Mouse (Mus musculus) spleen, embryonic (tissue): ENCODE measurements around the gene Lyplal1.

Source experiments
- CTCF ChIA-PET: fragments of 350-600 bp; sonication (Branson Sonifier 250); formaldehyde crosslinking; loops from one replicate; lab custom pipeline; 2022; lab: Charles Lee

The Lyplal1 gene

GRCm38 (mm10) chr1:186116701-186117488, at the start of gene Lyplal1:
Gene Lyplal1, minus strand, starts transcription at chr1:186117310.
- CTCF ChIA-PET: no interaction called here

GRCm38 (mm10) chr1:186163616-186164015, 46.5 kb upstream of the Lyplal1 start:
- CTCF ChIA-PET: no interaction called here

- CTCF ChIA-PET: no interaction called here
Observed at GRCm38 (mm10) chr1:186163206-186163605, 46.1 kb upstream of the Lyplal1 start.

DNA sequence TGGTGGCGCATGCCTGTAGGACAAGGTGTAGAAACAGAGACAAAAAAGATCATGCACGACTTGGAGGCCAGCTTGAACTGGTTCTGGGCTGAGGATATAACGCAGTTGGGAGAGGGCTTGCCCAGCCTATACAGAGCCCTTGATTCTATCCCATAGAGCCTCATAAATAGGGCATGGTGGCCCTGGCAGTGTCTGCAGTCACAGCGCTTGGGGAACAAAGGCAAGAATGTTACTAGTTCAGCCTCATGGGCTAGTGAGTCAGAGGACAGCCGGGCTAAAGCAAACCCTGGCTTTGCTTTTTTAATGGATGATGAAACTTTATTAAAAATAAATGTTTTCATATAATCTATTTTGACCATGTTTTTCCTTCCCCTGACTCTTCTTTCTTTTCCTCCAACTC, 33.3 kb upstream of the Lyplal1 start:
- CTCF ChIA-PET: no interaction called here

DNA sequence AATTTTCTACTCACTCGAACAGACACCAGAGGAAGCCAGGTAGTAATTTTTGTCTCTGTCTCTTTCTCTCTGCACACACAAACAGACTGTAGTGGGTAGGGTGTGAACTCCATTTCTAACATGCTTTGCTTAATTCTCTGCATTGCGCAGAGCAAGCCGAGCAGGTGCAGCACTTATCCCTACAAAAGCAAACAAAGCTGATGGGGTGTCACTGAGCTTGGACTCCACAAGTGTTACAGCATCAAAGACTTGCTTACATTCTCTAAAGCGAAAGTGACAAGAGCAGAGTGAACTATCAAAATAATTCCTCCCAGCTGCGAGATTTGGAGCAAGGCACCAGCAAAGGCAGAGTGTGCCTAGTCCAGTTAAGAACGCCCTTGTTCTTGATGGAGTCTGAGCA, 28.3 kb upstream of the Lyplal1 start:
- CTCF ChIA-PET: no interaction called here

GRCm38 (mm10) chr1:186140191-186140590, 23.1 kb upstream of the Lyplal1 start:
- CTCF ChIA-PET: no interaction called here

GRCm38 (mm10) chr1:186137873-186138272, 20.8 kb upstream of the Lyplal1 start:
- CTCF ChIA-PET: no interaction called here

DNA sequence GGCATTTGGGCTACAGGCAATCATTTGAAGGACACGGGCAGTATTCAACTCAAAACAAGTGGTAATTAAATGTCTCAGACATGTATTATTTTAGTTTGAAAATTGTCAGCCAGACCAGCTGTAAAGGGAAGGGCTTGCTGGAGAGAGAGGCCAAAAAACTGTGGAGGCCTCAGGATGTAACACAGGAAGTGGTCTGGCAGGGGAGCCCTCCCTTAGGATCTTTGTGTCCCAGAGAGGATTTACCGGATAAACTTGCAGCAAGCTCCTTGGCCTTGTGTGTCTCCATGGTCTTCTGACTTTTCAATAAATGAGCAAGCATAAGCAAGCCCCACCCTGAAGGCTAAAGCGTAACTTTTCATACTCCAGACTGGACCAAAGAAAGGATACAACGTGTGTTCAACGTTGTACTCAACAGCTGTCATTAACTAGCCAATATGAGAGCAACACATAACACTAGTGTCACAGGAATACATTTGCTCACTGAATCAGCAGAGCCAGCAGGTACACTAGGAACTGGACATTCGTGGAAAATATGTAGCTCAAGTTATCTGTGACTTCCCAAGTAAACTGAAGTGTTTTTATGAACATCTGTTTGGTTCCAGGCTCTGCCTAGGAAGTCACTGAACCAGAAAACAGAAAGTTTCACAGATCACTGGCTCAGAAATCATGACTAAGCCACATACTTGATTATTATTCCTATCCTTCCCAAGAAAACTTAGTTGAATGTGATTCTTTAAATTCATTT, 19.7 kb upstream of the Lyplal1 start:
- CTCF ChIA-PET: no interaction called here

GRCm38 (mm10) chr1:186131465-186131864, 14.4 kb upstream of the Lyplal1 start:
- CTCF ChIA-PET: no interaction called here

- CTCF ChIA-PET: no interaction called here
Observed at GRCm38 (mm10) chr1:186128940-186129339, 11.8 kb upstream of the Lyplal1 start.

GRCm38 (mm10) chr1:186126313-186126862, 9.3 kb upstream of the Lyplal1 start:
- CTCF ChIA-PET: no interaction called here

- CTCF ChIA-PET: no interaction called here
Observed at GRCm38 (mm10) chr1:186123690-186124089, 6.6 kb upstream of the Lyplal1 start.

GRCm38 (mm10) chr1:186119856-186120255, 2.7 kb upstream of the Lyplal1 start:
- CTCF ChIA-PET: no interaction called here

GRCm38 (mm10) chr1:186116086-186116600, 967 bp downstream of the Lyplal1 start:
- CTCF ChIA-PET: no interaction called here

DNA sequence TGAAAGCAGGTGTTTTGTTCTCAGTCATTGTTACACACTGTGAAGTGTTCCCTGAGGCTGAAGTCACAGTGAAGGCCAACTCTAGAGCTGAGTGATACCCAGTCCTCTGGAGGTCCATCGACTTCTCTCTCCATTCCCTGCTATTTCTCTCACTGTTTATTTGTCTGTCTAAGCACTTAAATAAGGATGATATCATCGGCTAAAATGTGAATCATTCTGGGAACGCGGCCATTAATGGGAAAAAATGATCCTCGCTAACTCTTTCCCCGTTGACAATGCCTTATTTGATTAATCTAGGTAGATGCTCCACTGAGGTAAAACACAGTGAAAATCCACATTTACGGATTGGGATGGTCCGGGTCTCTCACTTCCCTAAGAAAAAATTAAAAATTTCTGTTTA, 14.8 kb downstream of the Lyplal1 start:
- CTCF ChIA-PET: no interaction called here

GRCm38 (mm10) chr1:186066266-186066897, 50.7 kb downstream of the Lyplal1 start:
- CTCF ChIA-PET: no interaction called here

DNA sequence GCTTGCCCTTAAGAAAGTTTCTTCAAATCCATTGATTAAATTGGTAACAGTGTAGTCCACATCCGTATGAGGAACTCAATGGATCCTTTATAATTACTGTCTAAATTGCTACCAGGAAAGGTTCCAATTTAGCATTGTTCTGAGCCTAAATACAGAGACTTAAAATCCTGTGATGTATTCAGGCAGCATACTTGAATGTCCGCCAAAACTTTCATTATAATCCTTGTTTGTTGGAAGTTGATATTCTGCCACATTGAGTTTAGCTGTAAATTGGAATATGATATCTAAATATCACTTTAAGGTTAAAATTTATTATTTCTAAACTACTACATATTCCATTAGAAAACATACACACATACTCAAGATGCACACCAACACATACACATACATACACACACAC, 57.1 kb downstream of the Lyplal1 start:
- CTCF ChIA-PET: no interaction called here

GRCm38 (mm10) chr1:186054227-186054626, 62.9 kb downstream of the Lyplal1 start:
- CTCF ChIA-PET: no interaction called here

DNA sequence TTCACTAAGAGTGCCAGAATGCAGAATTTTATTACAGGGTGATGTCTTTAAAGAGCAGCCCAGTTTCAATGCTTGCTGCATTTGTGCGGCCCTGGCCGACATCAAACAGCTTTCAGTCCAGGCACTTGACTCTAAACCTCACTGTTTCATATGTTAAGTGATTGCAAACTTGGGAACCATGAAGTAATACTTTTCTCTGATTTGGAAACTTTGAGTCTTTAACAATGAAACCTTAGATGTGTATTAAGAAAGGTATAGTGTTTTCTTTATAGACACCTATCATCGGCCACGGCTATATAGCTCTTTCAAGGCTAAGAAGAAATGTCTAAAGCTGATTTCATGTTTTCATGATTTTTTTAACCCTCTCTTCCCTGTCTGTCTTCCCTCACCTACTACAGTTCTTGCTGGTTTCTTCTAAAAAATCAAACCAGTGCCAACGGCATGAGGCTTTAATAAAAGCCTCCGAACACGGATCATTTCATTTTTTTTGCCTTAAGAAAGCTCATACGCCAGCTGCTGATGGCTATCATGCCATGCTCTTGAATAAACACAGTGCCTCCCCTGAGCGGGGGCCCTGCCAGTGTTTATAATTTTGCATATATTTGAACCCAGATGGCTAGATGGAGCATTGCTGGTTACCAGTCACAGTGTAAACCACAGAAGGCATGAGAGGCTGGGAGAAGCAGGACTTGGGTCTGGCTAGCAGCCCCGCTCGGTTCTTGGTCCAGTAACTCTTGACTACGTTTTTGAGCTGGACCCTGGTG, 63.6 kb downstream of the Lyplal1 start:
- CTCF ChIA-PET: no interaction called here

- CTCF ChIA-PET: no interaction called here
Observed at GRCm38 (mm10) chr1:186043709-186044452, 73.2 kb downstream of the Lyplal1 start.

DNA sequence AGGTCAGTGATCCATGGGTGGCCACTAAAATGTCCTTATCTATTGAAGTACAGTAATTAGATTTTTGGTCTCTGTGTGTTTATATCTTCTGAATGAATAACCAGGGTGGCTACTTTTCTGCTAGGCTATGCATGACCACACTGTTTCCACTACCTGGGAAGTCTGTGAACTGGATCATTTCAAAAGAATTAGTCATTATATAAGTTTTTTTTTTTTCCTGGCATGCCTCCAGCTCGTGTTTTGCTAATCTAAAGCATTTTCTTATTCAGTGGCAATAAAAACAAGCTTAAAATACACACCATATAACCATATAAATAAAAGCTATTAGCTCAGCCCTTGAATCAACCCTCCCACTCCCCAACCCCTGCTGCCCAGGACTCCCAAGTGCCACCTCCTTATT, 75.3 kb downstream of the Lyplal1 start:
- CTCF ChIA-PET: no interaction called here
